Mouse (Mus musculus): ENCODE results near the gene Dmbt1. TPM values are rescaled to one million over a fixed set of nuclear protein-coding genes. Genes with fewer than 3 reads are reported as not detected.
"Not testable (repeated sequence)": the region's sequence is repeated elsewhere in the genome, so short reads cannot be mapped to it uniquely, and the experiment has no call there.

Gene Dmbt1
- polyA plus RNA-seq, 1 experiment from 2014 or later, result 121 TPM

GRCm38 (mm10) chr7:131068191-131068590 is 36.3 kb downstream of the Dmbt1 start:
- not testable (repeated sequence) for H3K4me2 ChIP-seq (replicated peaks; ENCODE audit: low read depth); H3K4me1 ChIP-seq (replicated peaks; ENCODE audit: control insufficient read depth, insufficient read depth, low read length); H3K9ac ChIP-seq (ENCODE audit: low read depth, low read length); H3K27me3 ChIP-seq (replicated peaks; ENCODE audit: control insufficient read depth, insufficient read depth, low read length); H3K36me3 ChIP-seq (ENCODE audit: control insufficient read depth, insufficient read depth); H3K4me3 ChIP-seq (ENCODE audit: low read depth, low read length); H3K9me3 ChIP-seq (ENCODE audit: control insufficient read depth); ATAC-seq; H3K27ac ChIP-seq (ENCODE audit: low read depth, low read length)
- 7% methylated on average over 1 of the region's 1 CpGs for WGBS
- peak; percentile 65 for TF ChIP-seq CTCF (IDR thresholded peaks at IDR 0.05; ENCODE audit: low read depth)

- not testable (repeated sequence) for ATAC-seq; H3K27me3 ChIP-seq (replicated peaks; ENCODE audit: control insufficient read depth, insufficient read depth, low read length); H3K36me3 ChIP-seq (ENCODE audit: control insufficient read depth, insufficient read depth); H3K9ac ChIP-seq (ENCODE audit: low read depth, low read length); H3K4me3 ChIP-seq (ENCODE audit: low read depth, low read length); H3K4me1 ChIP-seq (replicated peaks; ENCODE audit: control insufficient read depth, insufficient read depth, low read length); H3K27ac ChIP-seq (ENCODE audit: low read depth, low read length); H3K4me2 ChIP-seq (replicated peaks; ENCODE audit: low read depth); H3K9me3 ChIP-seq (ENCODE audit: control insufficient read depth)
- WGBS, result 80% methylated on average over 3 of the region's 3 CpGs
These were observed 41.6 kb downstream of the Dmbt1 start for GRCm38 (mm10) chr7:131073476-131073875.

GRCm38 (mm10) chr7:131074098-131074497 is 42.2 kb downstream of the Dmbt1 start:
- not testable (repeated sequence) for H3K27ac ChIP-seq (ENCODE audit: low read depth, low read length); H3K9me3 ChIP-seq (ENCODE audit: control insufficient read depth); H3K36me3 ChIP-seq (ENCODE audit: control insufficient read depth, insufficient read depth); ATAC-seq; H3K4me1 ChIP-seq (replicated peaks; ENCODE audit: control insufficient read depth, insufficient read depth, low read length); H3K4me2 ChIP-seq (replicated peaks; ENCODE audit: low read depth); H3K27me3 ChIP-seq (replicated peaks; ENCODE audit: control insufficient read depth, insufficient read depth, low read length); H3K4me3 ChIP-seq (ENCODE audit: low read depth, low read length); H3K9ac ChIP-seq (ENCODE audit: low read depth, low read length)
- 80% methylated on average over 6 of the region's 6 CpGs for WGBS

GRCm38 (mm10) chr7:131075956-131076355 is 44.1 kb downstream of the Dmbt1 start:
- WGBS, result 3% methylated on average over 1 of the region's 1 CpGs
- Histone ChIP-seq H3K4me2 (replicated peaks; ENCODE audit: low read depth) (no peak overlapping the region), H3K27ac (ENCODE audit: low read depth, low read length) (no peak overlapping the region), H3K9me3 (ENCODE audit: control insufficient read depth) (no peaks in the 10 kb centered on the region), H3K4me3 (ENCODE audit: low read depth, low read length) (no peak overlapping the region), H3K4me1 (replicated peaks; ENCODE audit: control insufficient read depth, insufficient read depth, low read length) (no peaks in the 10 kb centered on the region), H3K36me3 (ENCODE audit: control insufficient read depth, insufficient read depth) (peaks cover 4% of the 10 kb centered on the region; the same call in 1 of the 2 replicates), H3K9ac (ENCODE audit: low read depth, low read length) (no peak overlapping the region), H3K27me3 (replicated peaks; ENCODE audit: control insufficient read depth, insufficient read depth, low read length) (no peaks in the 10 kb centered on the region)
- TF ChIP-seq CTCF (IDR thresholded peaks at IDR 0.05; ENCODE audit: low read depth), result peak; percentile 67
- no peak for ATAC-seq

GRCm38 (mm10) chr7:131082403-131082802 is 50.5 kb downstream of the Dmbt1 start:
- not testable (repeated sequence) for ATAC-seq; H3K4me2 ChIP-seq (replicated peaks; ENCODE audit: low read depth)

GRCm38 (mm10) chr7:131112486-131112885 is 80.6 kb downstream of the Dmbt1 start:
- peak; percentile 81 for TF ChIP-seq CTCF (IDR thresholded peaks at IDR 0.05; ENCODE audit: low read depth)
- H3K27me3 ChIP-seq (replicated peaks; ENCODE audit: control insufficient read depth, insufficient read depth, low read length), result no peaks in the 10 kb centered on the region
- H3K4me1 ChIP-seq (replicated peaks; ENCODE audit: control insufficient read depth, insufficient read depth, low read length), result no peaks in the 10 kb centered on the region
- H3K27ac ChIP-seq (ENCODE audit: low read depth, low read length), result no peak overlapping the region
- WGBS, result 35% methylated on average over 3 of the region's 3 CpGs
- no peak for ATAC-seq
- no peak overlapping the region for H3K4me3 ChIP-seq (ENCODE audit: low read depth, low read length)
- H3K36me3 ChIP-seq (ENCODE audit: control insufficient read depth, insufficient read depth), result peaks cover 5% of the 10 kb centered on the region
- H3K9me3 ChIP-seq (ENCODE audit: control insufficient read depth), result no peaks in the 10 kb centered on the region
- H3K9ac ChIP-seq (ENCODE audit: low read depth, low read length), result no peak overlapping the region
- no peak overlapping the region for H3K4me2 ChIP-seq (replicated peaks; ENCODE audit: low read depth)

More at GRCm38 (mm10) chr7:131082403-131082802, 50.5 kb downstream of the Dmbt1 start:
- not testable (repeated sequence) for H3K27ac ChIP-seq (ENCODE audit: low read depth, low read length); H3K36me3 ChIP-seq (ENCODE audit: control insufficient read depth, insufficient read depth); H3K9ac ChIP-seq (ENCODE audit: low read depth, low read length); H3K4me3 ChIP-seq (ENCODE audit: low read depth, low read length); H3K27me3 ChIP-seq (replicated peaks; ENCODE audit: control insufficient read depth, insufficient read depth, low read length); H3K4me1 ChIP-seq (replicated peaks; ENCODE audit: control insufficient read depth, insufficient read depth, low read length); H3K9me3 ChIP-seq (ENCODE audit: control insufficient read depth)
- WGBS, result 86% methylated on average over 9 of the region's 9 CpGs

- no peak for TF ChIP-seq CTCF (IDR thresholded peaks at IDR 0.05; ENCODE audit: low read depth)
- WGBS, result 50% methylated on average over 6 of the region's 6 CpGs
- H3K36me3 ChIP-seq (ENCODE audit: control insufficient read depth, insufficient read depth), result peaks cover 6% of the 10 kb centered on the region
- no peak overlapping the region for H3K4me3 ChIP-seq (ENCODE audit: low read depth, low read length)
- no peak overlapping the region for H3K27ac ChIP-seq (ENCODE audit: low read depth, low read length)
- no peaks in the 10 kb centered on the region for H3K4me1 ChIP-seq (replicated peaks; ENCODE audit: control insufficient read depth, insufficient read depth, low read length)
- ATAC-seq, result no peak
- H3K9me3 ChIP-seq (ENCODE audit: control insufficient read depth), result no peaks in the 10 kb centered on the region
- H3K27me3 ChIP-seq (replicated peaks; ENCODE audit: control insufficient read depth, insufficient read depth, low read length), result no peaks in the 10 kb centered on the region
- H3K4me2 ChIP-seq (replicated peaks; ENCODE audit: low read depth), result no peak overlapping the region
- H3K9ac ChIP-seq (ENCODE audit: low read depth, low read length), result no peak overlapping the region
These were observed 81.8 kb downstream of the Dmbt1 start for GRCm38 (mm10) chr7:131113676-131114075.
